Mouse (Mus musculus) G1E (cell line): ENCODE results near the gene Atp6v1f.

Source experiments
- CTCF ChIP-seq: IDR thresholded peaks from 2 replicates; pipeline ENCODE4 v1.5.1; 2012; ENCODE audit warnings: low read depth, low read length, inconsistent platforms, mixed read lengths
- GATA1 ChIP-seq: IDR thresholded peaks from 2 replicates; pipeline ENCODE4 v1.6.1; 2012; ENCODE audit warnings: borderline replicate concordance, low read length, inconsistent platforms, mixed read lengths
- GATA2 ChIP-seq: IDR thresholded peaks from 2 replicates; pipeline ENCODE4 v1.6.1; 2012; ENCODE audit warnings: low read depth, low read length, inconsistent platforms, borderline replicate concordance
- POLR2AphosphoS5 ChIP-seq: IDR thresholded peaks from 2 replicates; pipeline ENCODE4 v1.6.1; 2012; ENCODE audit warnings: low read depth, low read length, inconsistent platforms; ENCODE audit not compliant: insufficient replicate concordance
- TAL1 ChIP-seq: conservative IDR thresholded peaks from 2 replicates; pipeline ENCODE4 v1.6.1; 2012; ENCODE audit warnings: low read depth, low read length, inconsistent platforms, mixed read lengths

- TF ChIP-seq CTCF = no peak
- TF ChIP-seq GATA1 = no peak
- no peak for TF ChIP-seq POLR2AphosphoS5
- TF ChIP-seq TAL1 = no peak
- TF ChIP-seq GATA2 = no peak
These were observed 31.5 kb upstream of the Atp6v1f start for GRCm38 (mm10) chr6:29435940-29436451.
